Mouse (Mus musculus): Measurements from ENCODE around the gene Krtap10-4. TPM values are rescaled to one million over a fixed set of nuclear protein-coding genes. Genes with fewer than 3 reads are reported as not detected.

Krtap10-4 gene
- not detected in 2 replicates for polyA plus RNA-seq (2012; rRNA removed)

DNA sequence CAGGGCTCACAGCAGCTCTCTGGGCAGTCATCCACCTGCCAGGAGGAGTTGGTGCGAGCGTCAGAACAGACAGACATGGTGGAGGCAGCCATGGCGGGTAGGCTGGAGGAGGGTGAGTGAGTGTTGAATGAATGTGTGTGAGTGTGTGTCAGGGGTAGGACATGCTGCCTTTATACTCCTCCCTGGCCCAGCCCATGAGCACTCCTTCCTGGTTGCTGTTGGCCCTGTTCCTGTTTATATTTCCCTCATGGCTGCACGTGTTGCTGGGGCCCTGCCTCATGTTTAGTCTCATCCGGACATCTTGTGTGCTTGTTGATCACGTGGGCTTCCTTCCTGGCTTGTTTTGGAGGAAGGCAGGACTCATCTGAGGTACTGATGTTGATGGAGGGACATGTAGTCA, at the start of gene Krtap10-4:
Krtap10-4 (minus strand) TSS at position 145 of the 400 bp plus-strand sequence.
- TF ChIP-seq POLR2A (IDR thresholded peaks at IDR 0.05; ENCODE audit: borderline replicate concordance, extremely low read depth, insufficient read depth, insufficient read length, poor library complexity, severe bottlenecking) = no peak
- TF ChIP-seq CTCF (IDR thresholded peaks at IDR 0.05; ENCODE audit: borderline replicate concordance, extremely low read depth, insufficient read depth, insufficient read length) = no peak
- DNase-seq (ENCODE audit: low read depth) = no peak

DNA sequence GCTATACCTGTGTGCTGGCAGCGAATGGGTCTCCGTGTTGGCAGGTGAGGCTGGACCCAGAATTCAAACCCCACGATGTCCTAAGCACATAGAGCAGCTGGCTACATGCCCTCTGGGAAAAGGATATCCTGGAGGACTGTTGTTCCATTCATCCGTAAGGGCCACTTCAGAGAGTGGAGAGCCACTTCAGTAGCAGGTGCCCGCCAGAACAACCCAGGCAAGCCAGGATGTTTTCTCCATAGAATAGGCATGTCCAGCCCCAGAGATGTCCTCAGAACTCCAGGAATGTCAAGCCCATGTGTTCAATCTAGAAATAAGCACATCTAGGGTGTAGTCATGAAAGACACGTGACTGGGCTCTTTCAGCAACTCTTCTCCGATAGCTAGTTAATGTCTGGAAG, 42.8 kb upstream of the Krtap10-4 start:
- DNase-seq (ENCODE audit: low read depth) = no peak
- TF ChIP-seq CTCF (IDR thresholded peaks at IDR 0.05; ENCODE audit: borderline replicate concordance, extremely low read depth, insufficient read depth, insufficient read length) (no peak), POLR2A (IDR thresholded peaks at IDR 0.05; ENCODE audit: borderline replicate concordance, extremely low read depth, insufficient read depth, insufficient read length, poor library complexity, severe bottlenecking) (no peak)

DNA sequence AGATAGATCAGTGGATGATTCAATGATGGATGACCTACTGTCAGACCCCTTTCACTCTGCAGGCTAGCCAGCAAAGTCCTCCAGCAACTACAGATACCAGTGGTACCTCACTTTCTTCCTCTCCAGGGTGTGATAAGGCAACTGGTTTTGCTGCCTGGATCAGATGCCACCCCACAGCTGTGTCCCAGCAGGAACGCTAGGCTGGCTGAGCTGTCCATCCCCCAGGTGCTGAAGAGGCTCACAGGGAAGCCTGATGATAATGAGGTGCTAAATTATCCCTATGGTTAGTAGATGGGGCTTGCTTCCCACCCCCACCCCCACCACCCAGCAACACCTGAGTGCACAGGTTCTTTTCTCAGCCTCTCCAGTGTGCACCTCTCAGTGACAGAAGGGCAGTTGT, 40.7 kb upstream of the Krtap10-4 start:
- no peak for DNase-seq (ENCODE audit: low read depth)
- TF ChIP-seq POLR2A (IDR thresholded peaks at IDR 0.05; ENCODE audit: borderline replicate concordance, extremely low read depth, insufficient read depth, insufficient read length, poor library complexity, severe bottlenecking) (no peak), CTCF (IDR thresholded peaks at IDR 0.05; ENCODE audit: borderline replicate concordance, extremely low read depth, insufficient read depth, insufficient read length) (no peak)

DNA sequence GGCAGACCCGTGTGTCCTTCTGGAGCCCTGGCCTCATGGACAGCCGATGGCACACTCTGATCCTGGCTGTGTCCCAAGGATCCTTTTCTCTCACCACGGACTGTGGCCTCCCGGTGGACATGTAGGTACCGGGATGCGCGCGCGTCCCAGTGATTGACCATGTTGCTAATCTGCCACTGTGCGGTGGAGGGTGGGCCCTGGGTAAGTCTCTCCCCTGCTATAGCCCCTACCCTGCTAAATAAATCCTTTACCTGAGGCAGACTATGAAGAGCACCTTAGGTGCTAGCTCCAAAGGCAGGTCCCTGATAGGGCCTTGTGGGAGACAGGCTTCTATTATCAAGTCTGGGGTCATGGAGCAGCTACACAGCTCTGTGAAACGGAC, 37.9 kb upstream of the Krtap10-4 start:
- TF ChIP-seq POLR2A (IDR thresholded peaks at IDR 0.05; ENCODE audit: borderline replicate concordance, extremely low read depth, insufficient read depth, insufficient read length, poor library complexity, severe bottlenecking) = no peak
- TF ChIP-seq CTCF (IDR thresholded peaks at IDR 0.05; ENCODE audit: borderline replicate concordance, extremely low read depth, insufficient read depth, insufficient read length) = no peak
- DNase-seq (ENCODE audit: low read depth) = no peak

DNA sequence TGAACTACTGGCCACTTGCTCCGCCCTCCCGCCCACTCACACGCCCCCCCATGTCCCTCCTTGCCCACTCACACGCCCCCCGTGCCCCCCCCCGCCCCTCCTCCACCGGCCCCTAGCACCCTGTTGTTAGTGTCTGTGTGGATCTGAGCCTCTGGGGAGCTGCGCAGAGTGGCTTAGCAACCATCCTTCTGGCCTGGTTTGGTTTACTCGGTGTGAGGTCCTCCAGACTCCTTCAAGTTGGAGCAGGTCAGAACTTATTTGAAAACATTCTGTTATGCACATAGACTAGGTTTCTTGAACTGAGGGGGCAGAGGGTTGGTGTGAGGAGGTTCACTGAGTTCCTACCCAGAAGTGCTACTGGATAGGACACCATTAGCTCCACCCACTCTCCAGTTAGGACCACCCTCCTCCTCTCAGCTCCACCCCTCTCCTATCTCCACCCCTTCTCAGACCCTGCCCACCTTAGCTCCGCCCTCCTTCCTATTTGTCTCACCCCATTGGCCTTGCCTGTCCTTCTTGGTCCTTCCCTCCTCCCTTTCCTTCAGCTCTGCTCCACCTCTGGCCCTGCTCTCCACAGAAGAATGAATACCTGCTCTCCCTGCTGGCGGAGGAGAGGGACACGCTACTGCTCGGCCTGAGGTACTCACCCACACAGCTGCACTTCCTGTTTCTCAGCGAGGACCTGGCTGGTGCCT, 37.3 kb upstream of the Krtap10-4 start:
- TF ChIP-seq POLR2A (IDR thresholded peaks at IDR 0.05; ENCODE audit: borderline replicate concordance, extremely low read depth, insufficient read depth, insufficient read length, poor library complexity, severe bottlenecking) (no peak), CTCF (IDR thresholded peaks at IDR 0.05; ENCODE audit: borderline replicate concordance, extremely low read depth, insufficient read depth, insufficient read length) (no peak)
- DNase-seq (ENCODE audit: low read depth) = peak; percentile 55

DNA sequence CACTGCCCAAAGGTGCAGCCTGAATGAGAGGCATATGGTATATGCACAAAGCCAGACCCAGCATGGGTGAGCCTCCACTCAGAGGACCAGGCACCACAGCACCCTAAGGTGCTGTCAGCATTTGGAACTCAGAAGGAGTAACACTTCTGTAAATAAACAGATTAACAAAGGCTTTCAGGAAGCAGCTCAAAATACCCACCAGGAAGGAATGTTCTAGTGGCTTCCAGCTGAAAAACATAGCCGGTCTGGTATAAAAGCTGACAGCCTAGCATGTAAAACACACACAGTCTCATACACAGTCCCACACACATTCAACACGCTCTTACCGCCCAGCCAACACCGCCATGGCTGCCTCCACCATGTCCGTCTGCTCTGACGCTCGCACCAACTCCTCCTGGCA, 34.8 kb upstream of the Krtap10-4 start, which contains the start of gene Gm3285:
Gm3285 (plus strand) TSS at position 301 of the 400 bp plus-strand sequence.
- TF ChIP-seq POLR2A (IDR thresholded peaks at IDR 0.05; ENCODE audit: borderline replicate concordance, extremely low read depth, insufficient read depth, insufficient read length, poor library complexity, severe bottlenecking) = no peak
- TF ChIP-seq CTCF (IDR thresholded peaks at IDR 0.05; ENCODE audit: borderline replicate concordance, extremely low read depth, insufficient read depth, insufficient read length) = no peak
- no peak for DNase-seq (ENCODE audit: low read depth)

DNA sequence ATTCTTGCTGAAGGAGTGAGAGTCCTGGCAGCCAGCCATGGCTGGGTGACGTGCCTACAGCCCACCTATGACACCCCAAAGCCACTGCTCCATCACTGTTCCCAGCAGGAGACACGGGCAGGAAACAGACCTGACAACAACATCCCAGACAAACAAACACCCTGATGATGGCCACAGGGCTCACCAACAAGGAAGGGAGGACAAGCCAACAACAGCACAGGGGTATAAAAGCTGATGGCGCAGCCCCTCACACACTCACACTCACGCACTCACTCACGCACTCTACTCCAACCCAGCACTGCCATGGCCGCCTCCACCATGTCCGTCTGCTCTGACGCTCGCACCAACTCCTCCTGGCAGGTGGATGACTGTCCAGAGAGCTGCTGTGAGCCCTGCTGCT, 25.7 kb upstream of the Krtap10-4 start, which contains the start of gene Gm10318:
Gm10318 (plus strand) TSS at position 301 of the 400 bp plus-strand sequence.
- TF ChIP-seq POLR2A (IDR thresholded peaks at IDR 0.05; ENCODE audit: borderline replicate concordance, extremely low read depth, insufficient read depth, insufficient read length, poor library complexity, severe bottlenecking) = no peak
- no peak for TF ChIP-seq CTCF (IDR thresholded peaks at IDR 0.05; ENCODE audit: borderline replicate concordance, extremely low read depth, insufficient read depth, insufficient read length)
- DNase-seq (ENCODE audit: low read depth) = no peak

DNA sequence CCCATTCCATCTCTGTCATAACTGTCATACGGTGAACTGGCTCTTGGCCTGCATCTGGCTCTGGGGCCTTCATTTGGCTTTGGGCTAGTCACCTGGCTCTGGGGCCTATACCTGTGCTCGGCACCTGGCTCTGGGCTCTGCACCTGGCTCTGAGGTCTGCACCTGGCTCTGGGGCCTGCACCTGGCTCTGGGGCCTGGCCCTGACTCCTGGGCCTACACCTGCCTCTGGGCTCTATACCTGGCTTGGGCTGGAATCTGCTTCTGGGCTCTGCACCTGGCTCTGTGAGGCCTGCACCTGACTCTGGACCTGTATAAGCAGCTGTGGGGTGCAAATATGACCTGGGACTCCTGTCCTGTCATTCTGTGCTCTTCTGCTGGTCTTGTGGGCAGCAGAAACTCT, 20.6 kb upstream of the Krtap10-4 start:
- no peak for DNase-seq (ENCODE audit: low read depth)
- TF ChIP-seq POLR2A (IDR thresholded peaks at IDR 0.05; ENCODE audit: borderline replicate concordance, extremely low read depth, insufficient read depth, insufficient read length, poor library complexity, severe bottlenecking) = no peak
- TF ChIP-seq CTCF (IDR thresholded peaks at IDR 0.05; ENCODE audit: borderline replicate concordance, extremely low read depth, insufficient read depth, insufficient read length) = no peak

DNA sequence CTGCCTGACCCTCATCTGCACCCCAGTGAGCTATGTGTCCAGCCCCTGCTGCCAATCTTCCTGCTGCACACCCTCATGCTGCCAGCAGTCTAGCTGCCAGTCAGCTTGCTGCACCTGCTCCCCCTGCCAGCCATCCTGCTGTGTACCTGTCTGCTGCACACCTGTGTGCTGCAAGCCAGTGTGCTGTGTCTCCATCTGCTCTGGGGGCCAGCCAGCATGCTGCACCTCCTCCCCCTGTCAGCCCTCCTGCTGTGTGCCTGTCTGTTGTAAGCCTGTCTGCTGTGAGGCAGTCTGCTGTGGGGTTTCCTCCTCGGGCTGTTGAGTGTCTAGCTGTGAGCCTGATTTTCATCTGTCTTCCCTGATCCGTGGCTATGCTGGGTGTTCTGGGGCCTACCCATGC, 20.1 kb upstream of the Krtap10-4 start:
- DNase-seq (ENCODE audit: low read depth) = no peak
- TF ChIP-seq CTCF (IDR thresholded peaks at IDR 0.05; ENCODE audit: borderline replicate concordance, extremely low read depth, insufficient read depth, insufficient read length) = no peak
- no peak for TF ChIP-seq POLR2A (IDR thresholded peaks at IDR 0.05; ENCODE audit: borderline replicate concordance, extremely low read depth, insufficient read depth, insufficient read length, poor library complexity, severe bottlenecking)

DNA sequence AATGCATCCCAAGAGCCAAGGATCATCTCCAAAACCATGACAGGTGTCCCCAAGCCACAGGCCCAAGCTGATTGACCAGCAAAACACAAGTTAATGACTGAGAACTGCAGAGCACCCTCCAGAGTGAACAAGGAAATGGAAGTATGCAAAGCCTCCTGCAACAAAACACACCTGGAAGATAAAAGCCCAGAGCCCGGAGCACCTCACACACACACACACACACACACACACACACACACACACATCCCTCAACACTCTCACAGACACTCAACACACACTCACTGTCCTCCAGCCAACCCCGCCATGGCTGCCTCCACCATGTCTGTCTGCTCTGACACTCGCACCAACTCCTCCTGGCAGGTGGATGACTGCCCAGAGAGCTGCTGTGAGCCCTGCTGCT, 19.6 kb upstream of the Krtap10-4 start, which contains the start of gene Gm36176:
Gm36176 (plus strand) TSS at position 301 of the 400 bp plus-strand sequence.
- no peak for TF ChIP-seq CTCF (IDR thresholded peaks at IDR 0.05; ENCODE audit: borderline replicate concordance, extremely low read depth, insufficient read depth, insufficient read length)
- TF ChIP-seq POLR2A (IDR thresholded peaks at IDR 0.05; ENCODE audit: borderline replicate concordance, extremely low read depth, insufficient read depth, insufficient read length, poor library complexity, severe bottlenecking) = no peak
- no peak for DNase-seq (ENCODE audit: low read depth)

DNA sequence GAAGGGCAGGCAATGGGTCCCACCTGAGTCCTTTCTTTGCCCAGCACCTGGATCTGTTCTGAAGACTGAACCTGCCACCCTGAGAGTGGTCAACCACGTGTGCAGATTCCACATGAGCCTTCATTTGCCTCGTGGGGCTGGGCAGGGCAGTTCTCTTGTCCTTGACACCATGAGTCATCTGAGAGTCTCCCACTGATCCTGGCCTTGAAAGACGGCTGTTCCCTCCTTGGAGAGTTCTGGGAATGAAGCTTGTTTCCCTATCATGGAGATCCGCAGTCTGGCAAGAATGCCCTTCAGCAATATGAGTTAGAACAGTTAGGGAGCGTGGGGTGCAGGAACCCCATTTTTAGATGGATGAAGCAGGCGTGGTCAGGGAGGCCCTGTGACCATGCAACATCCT, 12.1 kb upstream of the Krtap10-4 start:
- no peak for DNase-seq (ENCODE audit: low read depth)
- no peak for TF ChIP-seq CTCF (IDR thresholded peaks at IDR 0.05; ENCODE audit: borderline replicate concordance, extremely low read depth, insufficient read depth, insufficient read length)
- no peak for TF ChIP-seq POLR2A (IDR thresholded peaks at IDR 0.05; ENCODE audit: borderline replicate concordance, extremely low read depth, insufficient read depth, insufficient read length, poor library complexity, severe bottlenecking)

DNA sequence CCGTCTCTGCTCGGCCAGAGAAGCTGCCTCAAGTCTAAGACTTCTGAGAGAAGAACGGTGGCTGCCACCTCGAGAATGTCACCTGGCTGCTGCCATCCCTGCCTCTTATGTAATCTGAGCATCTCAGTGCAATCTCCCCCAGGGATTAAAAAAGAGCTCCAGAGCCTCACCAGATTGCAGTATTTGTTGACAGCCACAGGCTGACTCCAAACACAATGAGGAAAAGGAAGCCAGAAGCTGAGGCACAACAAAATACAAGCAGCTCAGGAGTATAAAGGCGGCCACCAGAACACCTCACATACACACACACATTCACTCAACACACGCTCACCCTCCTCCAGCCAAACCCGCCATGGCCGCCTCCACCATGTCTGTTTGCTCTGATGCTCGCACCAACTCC, 8.8 kb upstream of the Krtap10-4 start, which contains the start of gene Krtap10-10:
Krtap10-10 (plus strand) TSS at position 301 of the 400 bp plus-strand sequence.
- TF ChIP-seq CTCF (IDR thresholded peaks at IDR 0.05; ENCODE audit: borderline replicate concordance, extremely low read depth, insufficient read depth, insufficient read length) = no peak
- TF ChIP-seq POLR2A (IDR thresholded peaks at IDR 0.05; ENCODE audit: borderline replicate concordance, extremely low read depth, insufficient read depth, insufficient read length, poor library complexity, severe bottlenecking) = no peak
- no peak for DNase-seq (ENCODE audit: low read depth)
